Mouse (Mus musculus) midbrain, embryonic 12.5 days (tissue): ENCODE measurements around the gene Dhx16. TPM values are rescaled to one million over a fixed set of nuclear protein-coding genes. Genes with fewer than 3 reads are reported as not detected.
A peak's percentile ranks its signal among the peaks of the same experiment; 100 is the strongest.

Source experiments
- ATAC-seq: fragments of 200-750 bp; cut with Nextera tagmentation; 2 replicates; pipeline ENCODE4 v1.8.0; 2017; ENCODE audit warnings: low read depth, moderate TSS enrichment, moderate library complexity; ENCODE audit not compliant: low FRiP score
- H3K27ac ChIP-seq: fragments of 300-500 bp; sonication (generic); replicated peaks from 2 replicates; pipeline ENCODE4 v1.5.1; 2016; ENCODE audit warnings: mild to moderate bottlenecking
- H3K27me3 ChIP-seq: fragments of 300-500 bp; sonication (generic); 2 replicates; pipeline ENCODE4 v1.6.1; 2016; ENCODE audit warnings: mild to moderate bottlenecking
- H3K36me3 ChIP-seq: fragments of 300-500 bp; sonication (generic); 2 replicates; pipeline ENCODE4 v1.6.1; 2016
- H3K4me1 ChIP-seq: fragments of 300-500 bp; sonication (generic); 2 replicates; pipeline ENCODE4 v1.6.1; 2016
- H3K4me2 ChIP-seq: fragments of 300-500 bp; sonication (generic); replicated peaks from 2 replicates; pipeline ENCODE4 v1.6.1; 2016; ENCODE audit warnings: mild to moderate bottlenecking, moderate library complexity
- H3K4me3 ChIP-seq: fragments of 300-500 bp; sonication (generic); 2 replicates; pipeline ENCODE4 v1.5.1; 2016; ENCODE audit warnings: mild to moderate bottlenecking
- H3K9ac ChIP-seq: fragments of 300-500 bp; sonication (generic); replicated peaks from 2 replicates; pipeline ENCODE4 v1.6.1; 2016; ENCODE audit warnings: mild to moderate bottlenecking, moderate library complexity
- H3K9me3 ChIP-seq: fragments of 300-500 bp; sonication (generic); 2 replicates; pipeline ENCODE4 v1.6.1; 2016; ENCODE audit warnings: mild to moderate bottlenecking
- WGBS: fragments of 180-500 bp; shearing (Covaris S2); methylation state at CpG from one replicate; pipeline ENCODE4 v1.1.7; 2016; 5-methylcytosine and 5-hydroxymethylcytosine counted together
- polyA plus RNA-seq: library from polyadenylated mRNA; unstranded; fragments of >200 nt; fragmentation: Nextera tagmentation; extraction: Ambion mirVana; gene quantifications from 2 replicates; pipeline ENCODE4 v1.2.1, GENCODE M21; 2016

Dhx16 gene
- polyA plus RNA-seq, 1 experiment from 2014 or later = 48.2 TPM

- Histone ChIP-seq H3K9ac (no peak overlapping the region), H3K27me3 (no peaks in the 10 kb centered on the region), H3K4me1 (peaks cover 19% of the 10 kb centered on the region), H3K36me3 (peaks cover 72% of the 10 kb centered on the region), H3K9me3 (no peaks in the 10 kb centered on the region), H3K4me3 (no peak overlapping the region), H3K4me2 (0 out of 2 replicates have a peak overlapping the region, but pooled peaks have one; percentile 78), H3K27ac (no peak overlapping the region)
- 86% methylated on average over 2 of the region's 2 CpGs for whole genome bisulfite sequencing
- no peak for ATAC-seq
Measured at GRCm38 (mm10) chr17:35907609-35908008, 28.0 kb downstream of the Dhx16 start.

GRCm38 (mm10) chr17:35909186-35909918, 29.7 kb downstream of the Dhx16 start:
- WGBS = 24% methylated on average over 20 of the region's 20 CpGs
- no peak; the same call in none of the 2 replicates for ATAC-seq
- Histone ChIP-seq H3K27me3 (no peaks in the 10 kb centered on the region), H3K4me3 (peak overlapping the region; percentile 78), H3K36me3 (peaks cover 73% of the 10 kb centered on the region), H3K4me2 (peak overlapping the region; percentile 78), H3K9me3 (no peaks in the 10 kb centered on the region), H3K27ac (peak overlapping the region; percentile 80), H3K4me1 (peaks cover 19% of the 10 kb centered on the region), H3K9ac (peak overlapping the region; percentile 85)

GRCm38 (mm10) chr17:35909919-35910369, 30.3 kb downstream of the Dhx16 start, which contains the start of gene Atat1:
Atat1 (minus strand) TSS chr17:35910075.
- H3K36me3 ChIP-seq = peaks cover 68% of the 10 kb centered on the region
- ATAC-seq = peak; percentile 95
- H3K9me3 ChIP-seq = no peaks in the 10 kb centered on the region
- H3K4me2 ChIP-seq = peak within 1 kb of the TSS; percentile 78
- peak within 1 kb of the TSS; percentile 85 for H3K9ac ChIP-seq
- H3K4me1 ChIP-seq = peaks cover 19% of the 10 kb centered on the region
- WGBS = 3% methylated on average over 25 of the region's 25 CpGs
- peak within 1 kb of the TSS; percentile 78 for H3K4me3 ChIP-seq
- no peaks in the 10 kb centered on the region for H3K27me3 ChIP-seq
- peak within 1 kb of the TSS; percentile 80 for H3K27ac ChIP-seq

- Histone ChIP-seq H3K4me1 (peaks cover 17% of the 10 kb centered on the region), H3K9ac (no peak overlapping the region), H3K27ac (no peak overlapping the region), H3K4me3 (peak overlapping the region; percentile 78; the same call in 1 of the 2 replicates), H3K27me3 (no peaks in the 10 kb centered on the region), H3K4me2 (peak overlapping the region; percentile 71; the same call in 1 of the 2 replicates), H3K36me3 (peaks cover 31% of the 10 kb centered on the region), H3K9me3 (no peaks in the 10 kb centered on the region)
- no peak for ATAC-seq
- WGBS = 87% methylated on average over 6 of the region's 6 CpGs
Measured at GRCm38 (mm10) chr17:35914975-35915374, 35.4 kb downstream of the Dhx16 start.

GRCm38 (mm10) chr17:35915538-35916296, 36.1 kb downstream of the Dhx16 start:
- Histone ChIP-seq H3K9me3 (no peaks in the 10 kb centered on the region), H3K4me2 (peak overlapping the region; percentile 71), H3K4me3 (peak overlapping the region; percentile 78), H3K27me3 (no peaks in the 10 kb centered on the region), H3K4me1 (peaks cover 22% of the 10 kb centered on the region), H3K27ac (peak overlapping the region; percentile 99), H3K36me3 (peaks cover 31% of the 10 kb centered on the region), H3K9ac (peak overlapping the region; percentile 63)
- ATAC-seq = no peak
- 4% methylated on average over 28 of the region's 28 CpGs for WGBS

- H3K9me3 ChIP-seq = no peaks in the 10 kb centered on the region
- peak within 1 kb of the TSS; percentile 99 for H3K27ac ChIP-seq
- H3K4me1 ChIP-seq = peaks cover 29% of the 10 kb centered on the region
- H3K4me3 ChIP-seq = peak within 1 kb of the TSS; percentile 78
- H3K27me3 ChIP-seq = no peaks in the 10 kb centered on the region
- peak within 1 kb of the TSS; percentile 99 for H3K9ac ChIP-seq
- ATAC-seq = peak; percentile 92
- peak within 1 kb of the TSS; percentile 71 for H3K4me2 ChIP-seq
- peaks cover 24% of the 10 kb centered on the region for H3K36me3 ChIP-seq
- WGBS = under 1% methylated on average over 83 of the region's 83 CpGs
Measured at GRCm38 (mm10) chr17:35916297-35917142, 36.9 kb downstream of the Dhx16 start, which contains the start of the genes Mrps18b and Ppp1r10. Mrps18b (minus strand) TSS chr17:35916389. Ppp1r10 (plus strand) TSS chr17:35916434.

GRCm38 (mm10) chr17:35917143-35917462, 37.5 kb downstream of the Dhx16 start:
- Histone ChIP-seq H3K36me3 (peaks cover 21% of the 10 kb centered on the region), H3K9ac (peak overlapping the region; percentile 99), H3K9me3 (no peaks in the 10 kb centered on the region), H3K4me3 (peak overlapping the region; percentile 78), H3K4me2 (peak overlapping the region; percentile 71), H3K4me1 (peaks cover 29% of the 10 kb centered on the region), H3K27ac (peak overlapping the region; percentile 99), H3K27me3 (no peaks in the 10 kb centered on the region)
- under 1% methylated on average over 8 of the region's 8 CpGs for WGBS
- ATAC-seq = no peak

GRCm38 (mm10) chr17:35917463-35918251, 38.0 kb downstream of the Dhx16 start:
- peak overlapping the region; percentile 99 for H3K27ac ChIP-seq
- WGBS = under 1% methylated on average over 13 of the region's 13 CpGs
- peak overlapping the region; percentile 71 for H3K4me2 ChIP-seq
- peaks cover 16% of the 10 kb centered on the region for H3K36me3 ChIP-seq
- no peaks in the 10 kb centered on the region for H3K27me3 ChIP-seq
- peak; percentile 11; the same call in 1 of the 2 replicates for ATAC-seq
- H3K9ac ChIP-seq = peak overlapping the region; percentile 99
- peak overlapping the region; percentile 78 for H3K4me3 ChIP-seq
- H3K4me1 ChIP-seq = peaks cover 29% of the 10 kb centered on the region
- H3K9me3 ChIP-seq = no peaks in the 10 kb centered on the region

- Histone ChIP-seq H3K4me1 (peaks cover 29% of the 10 kb centered on the region), H3K27ac (peak overlapping the region; percentile 99), H3K27me3 (no peaks in the 10 kb centered on the region), H3K9me3 (no peaks in the 10 kb centered on the region), H3K36me3 (peaks cover 12% of the 10 kb centered on the region), H3K4me3 (peak overlapping the region; percentile 78), H3K4me2 (peak overlapping the region; percentile 71), H3K9ac (peak overlapping the region; percentile 99)
- WGBS = under 1% methylated on average over 11 of the region's 11 CpGs
- ATAC-seq = no peak
Measured at GRCm38 (mm10) chr17:35918276-35919059, 38.8 kb downstream of the Dhx16 start.

- Histone ChIP-seq H3K4me2 (peak overlapping the region; percentile 71), H3K9ac (peak overlapping the region; percentile 99), H3K36me3 (peaks cover 13% of the 10 kb centered on the region), H3K27me3 (no peaks in the 10 kb centered on the region), H3K9me3 (no peaks in the 10 kb centered on the region), H3K27ac (peak overlapping the region; percentile 99), H3K4me1 (peaks cover 29% of the 10 kb centered on the region), H3K4me3 (peak overlapping the region; percentile 78)
- 9% methylated on average over 7 of the region's 7 CpGs for WGBS
- ATAC-seq = peak; percentile 42
Measured at GRCm38 (mm10) chr17:35919060-35919715, 39.6 kb downstream of the Dhx16 start.
